Mouse (Mus musculus) myocyte (in vitro differentiated cells): ENCODE measurements around the gene Bend3.

ENCODE experiments used
- E2F4 ChIP-seq: IDR thresholded peaks from one replicate; pipeline ENCODE4 v1.6.1; 2011; ENCODE audit warnings: mild to moderate bottlenecking, control low read depth, moderate library complexity; ENCODE audit not compliant: insufficient read depth
- MAX ChIP-seq: IDR thresholded peaks from one replicate; pipeline ENCODE4 v1.6.1; 2011; ENCODE audit warnings: low read depth, mild to moderate bottlenecking, control low read depth
- POLR2A ChIP-seq: IDR thresholded peaks from one replicate; pipeline ENCODE4 v1.6.1; 2011; ENCODE audit warnings: low read depth, mild to moderate bottlenecking, control low read depth, moderate library complexity; ENCODE audit not compliant: insufficient read length
- POLR2AphosphoS2 ChIP-seq: IDR thresholded peaks from one replicate; pipeline ENCODE4 v1.6.1; 2011; ENCODE audit warnings: low read depth, control low read depth; ENCODE audit not compliant: insufficient read length
- SRF ChIP-seq: IDR thresholded peaks from one replicate; pipeline ENCODE4 v1.6.1; 2011; ENCODE audit warnings: low read depth; ENCODE audit not compliant: control insufficient read depth, insufficient read length
- TCF12 ChIP-seq: IDR thresholded peaks from one replicate; pipeline ENCODE4 v1.6.1; 2011; ENCODE audit warnings: mild to moderate bottlenecking, control low read depth; ENCODE audit not compliant: poor library complexity, insufficient read depth, severe bottlenecking
- USF1 ChIP-seq: IDR thresholded peaks from one replicate; pipeline ENCODE4 v1.6.1; 2011; ENCODE audit warnings: low read depth, mild to moderate bottlenecking, control low read depth, moderate library complexity

DNA sequence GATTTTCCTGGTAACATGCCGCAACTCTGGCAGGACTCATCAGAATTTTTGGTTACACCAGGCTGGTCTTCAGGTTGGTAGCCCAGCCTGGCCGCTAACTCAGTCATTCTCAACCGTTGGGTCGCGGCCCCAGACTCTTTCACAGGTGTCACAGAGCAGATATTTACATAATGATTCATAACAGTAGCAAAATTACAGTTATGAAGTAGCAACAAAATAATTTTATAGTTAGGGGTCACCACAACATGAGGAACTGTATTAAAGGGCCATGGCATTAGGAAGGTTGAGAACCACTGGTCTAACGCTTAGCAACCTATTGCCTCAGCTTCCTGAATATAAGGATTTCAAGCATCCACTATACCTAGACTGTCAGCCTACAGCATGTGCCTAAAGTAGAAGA lies 10.3 kb upstream of the Bend3 start:
- TF ChIP-seq E2F4, result no peak
- TF ChIP-seq MAX, result no peak
- TF ChIP-seq POLR2A, result no peak
- TF ChIP-seq POLR2AphosphoS2, result no peak
- TF ChIP-seq USF1, result no peak
- TF ChIP-seq TCF12, result no peak
- no peak for TF ChIP-seq SRF
